Mouse (Mus musculus) thymus, postnatal 4 days (tissue): ENCODE results near the gene Scgb1b29.
"Not testable (repeated sequence)": the region's sequence is repeated elsewhere in the genome, so short reads cannot be mapped to it uniquely, and the experiment has no call there.

ENCODE experiments used
- DNase-seq: peaks from one replicate; pipeline ENCODE4 v3.0.0; 2021

Scgb1b29 gene

DNA sequence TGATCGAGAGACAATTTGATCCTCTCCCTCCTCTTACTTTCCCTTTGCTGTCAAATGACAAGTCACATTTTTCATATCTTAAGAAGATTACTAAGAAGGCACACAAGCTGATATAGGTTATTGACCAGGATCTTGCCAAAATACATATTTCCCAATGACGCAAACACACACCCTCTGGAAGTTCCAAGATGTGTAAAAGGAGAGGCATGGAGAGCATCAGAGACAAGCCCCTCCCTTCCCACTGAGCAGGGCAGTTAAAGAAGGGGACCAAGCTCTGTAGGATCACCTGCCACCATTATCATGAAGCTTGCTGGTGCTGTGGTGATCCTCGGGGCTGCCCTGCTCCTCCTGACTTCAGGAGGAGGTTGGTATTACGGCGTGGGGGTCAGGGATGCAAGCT, at the start of gene Scgb1b29:
Gene Scgb1b29 (plus strand): TSS at position 301 of the 400 bp plus-strand sequence.
- DNase-seq, result not testable (repeated sequence)

DNA sequence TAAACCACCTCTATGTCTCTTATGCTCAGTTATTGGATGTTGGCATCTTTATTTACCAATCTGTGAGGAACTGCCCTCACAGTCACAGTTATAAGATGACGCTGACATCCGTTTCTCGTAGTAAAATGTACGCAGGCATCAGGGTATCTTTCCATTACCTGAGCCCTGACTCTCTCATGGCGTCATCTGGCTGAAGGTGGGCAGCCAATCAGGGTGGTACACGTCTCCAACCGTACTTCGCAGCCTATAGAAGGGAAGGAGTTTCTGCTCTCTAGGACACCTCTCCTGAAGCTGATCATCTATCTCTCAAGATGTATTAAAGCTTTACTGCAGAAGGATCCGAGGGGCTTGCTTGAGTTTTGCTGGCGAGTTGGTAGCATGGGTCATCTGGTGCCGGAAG, 12.7 kb upstream of the Scgb1b29 start:
- not testable (repeated sequence) for DNase-seq
